Mouse (Mus musculus) heart, adult 2 months (tissue): ENCODE measurements around the gene Cd40lg.

Source experiments
- CTCF ChIP-seq: fragments of 200-600 bp; IDR thresholded peaks from 2 replicates; pipeline ENCODE4 v1.8.1; 2022; ENCODE audit warnings: antibody characterized with exemption, mild to moderate bottlenecking, moderate library complexity
- EP300 ChIP-seq: fragments of 200-500 bp; IDR thresholded peaks from 2 replicates; pipeline ENCODE4 v1.6.1; 2011; ENCODE audit warnings: low read depth, low read length, control low read depth; ENCODE audit not compliant: insufficient read depth
- POLR2A ChIP-seq: fragments of 200-500 bp; IDR thresholded peaks from 2 replicates; pipeline ENCODE4 v1.6.1; 2011; ENCODE audit warnings: mild to moderate bottlenecking, low read depth, low read length, control low read depth; ENCODE audit not compliant: insufficient read depth

- no peak for TF ChIP-seq CTCF
- no peak for TF ChIP-seq POLR2A
- TF ChIP-seq EP300, result no peak
These were observed 15.6 kb upstream of the Cd40lg start for GRCm38 (mm10) chrX:57196319-57196718.
